In genomic region chr3:21293308-21293707, GRCm38 (mm10) we compare ENCODE assay signal across 27 mouse cellular contexts.
DNase-seq lines count a peak whose midpoint lies in the region; ATAC-seq and TF ChIP-seq lines count a peak whose summit lies in the region.
"Had no signal": no experiment of that assay in that cellular context is flagged by ENCODE, and none has a peak within 500 bp of the region (broad histone marks: within the 10 kb centered on the region; RNA-seq: fewer than 3 reads in every experiment).

No protein-coding gene starts in this region.

- H3K4me1 ChIP-seq in forebrain, embryonic 15.5 days, result peaks cover 7% of the 10 kb centered on the region; the same call in 1 of the 2 replicates
- no peaks in the 10 kb centered on the region for H3K4me1 ChIP-seq in forebrain, embryonic 10.5 days
- H3K4me1 ChIP-seq: heart, embryonic 10.5 days had no signal

- no peak for TF ChIP-seq POLR2A in brain, embryonic 14.5 days (IDR thresholded peaks at IDR 0.05; ENCODE audit: borderline replicate concordance, extremely low read depth, insufficient read depth, insufficient read length, poor library complexity, severe bottlenecking)

- no peaks in the 10 kb centered on the region for H3K36me3 ChIP-seq in forebrain, embryonic 15.5 days
- no peaks in the 10 kb centered on the region for H3K36me3 ChIP-seq in forebrain, embryonic 10.5 days (replicated peaks)
- H3K36me3 ChIP-seq: heart, embryonic 10.5 days; heart, embryonic 13.5 days had no signal

- no peak overlapping the region for H3K9ac ChIP-seq in forebrain, embryonic 15.5 days (replicated peaks)
- H3K9ac ChIP-seq: heart, embryonic 13.5 days; hindbrain, embryonic 14.5 days had no signal

- H3K27ac ChIP-seq in forebrain, embryonic 15.5 days (replicated peaks), result no peak overlapping the region
- no peak overlapping the region for H3K27ac ChIP-seq in forebrain, embryonic 10.5 days
- H3K27ac ChIP-seq: heart, adult 2 months; heart, embryonic 10.5 days; heart, embryonic 13.5 days; hindbrain, embryonic 14.5 days; hindbrain, postnatal 0 days had no signal

- no peak for DNase-seq in forebrain, embryonic 10.5 days (ENCODE audit: extremely low spot score, low spot score)
- peak; percentile 2 to 18 for DNase-seq in frontal cortex, postnatal 36 days (ENCODE audit: low spot score in 2 of 2)
- DNase-seq in frontal cortex, postnatal 14 days (ENCODE audit: low spot score in 2 of 2), result no peak
- peak; percentile 40 for DNase-seq in brain, embryonic 14.5 days (ENCODE audit: low read depth)
- DNase-seq in telencephalon, adult 2 months (ENCODE audit: low read depth, low spot score), result peak; percentile 38
- DNase-seq in embryo, embryonic 11 days, result no peak
- DNase-seq: adrenal gland, adult 8-10 months; adrenal gland, postnatal 25 days; cerebellum, adult 11-12 months; cerebellum, adult 8-10 months; cerebellum, postnatal 10 days; cerebellum, postnatal 36 days; gastrocnemius, postnatal 10 days; gastrocnemius, postnatal 36 days; heart, adult 2 months; heart, postnatal 14 days; heart, postnatal 4 days; kidney, adult 18-20 months; kidney, adult 9 months had no signal

- H3K9me3 ChIP-seq in forebrain, embryonic 15.5 days, result no peaks in the 10 kb centered on the region
- H3K9me3 ChIP-seq in forebrain, embryonic 10.5 days, result no peaks in the 10 kb centered on the region
- H3K9me3 ChIP-seq: heart, embryonic 10.5 days; heart, embryonic 13.5 days had no signal

- H3K4me2 ChIP-seq in forebrain, embryonic 15.5 days (replicated peaks), result no peak overlapping the region
- H3K4me2 ChIP-seq: heart, embryonic 13.5 days; hindbrain, embryonic 14.5 days had no signal

- no peak overlapping the region for H3K4me3 ChIP-seq in forebrain, embryonic 15.5 days
- no peak overlapping the region for H3K4me3 ChIP-seq in forebrain, embryonic 10.5 days
- H3K4me3 ChIP-seq: heart, adult 2 months; heart, embryonic 10.5 days; heart, embryonic 13.5 days had no signal

- no peaks in the 10 kb centered on the region for H3K27me3 ChIP-seq in forebrain, embryonic 15.5 days
- H3K27me3 ChIP-seq in forebrain, embryonic 10.5 days (ENCODE audit: poor library complexity, severe bottlenecking), result no peaks in the 10 kb centered on the region
- H3K27me3 ChIP-seq: heart, embryonic 13.5 days had no signal

- WGBS in forebrain, embryonic 15.5 days, result 75% methylated on average over 2 of the region's 2 CpGs
- WGBS in forebrain, embryonic 10.5 days, result 86% methylated on average over 2 of the region's 2 CpGs

- ATAC-seq in forebrain, embryonic 15.5 days (replicated peaks), result 0 out of 2 replicates have a peak, but pooled peaks have one; percentile 53
- ATAC-seq: CD4-positive, CD25-positive, alpha-beta regulatory T cell, adult 4 months; hindbrain, postnatal 0 days; inflammation-experienced regulatory T-cells, adult 6 months; intestine, embryonic 16.5 days had no signal

- no peak for TF ChIP-seq CTCF in brain, embryonic 14.5 days (IDR thresholded peaks at IDR 0.05; ENCODE audit: borderline replicate concordance, extremely low read depth, insufficient read depth, insufficient read length)

Comparison
In these comparisons a context has a peak if more than half of its experiments do, and no peak if none do; other contexts are left out.
1. DNase-seq: peak in frontal cortex, postnatal 36 days (2 of 2), brain, embryonic 14.5 days (single experiment) and telencephalon, adult 2 months (single experiment); none in forebrain, embryonic 10.5 days (single experiment), frontal cortex, postnatal 14 days (0 of 2) and embryo, embryonic 11 days (single experiment).